Mouse (Mus musculus) embryonic fibroblast, embryonic 13.5 days (primary cell): Measurements from ENCODE around the gene Clic5. TPM values are rescaled to one million over a fixed set of nuclear protein-coding genes. Genes with fewer than 3 reads are reported as not detected.
A peak's percentile ranks its signal among the peaks of the same experiment; 100 is the strongest.

ENCODE experiments used
- H3K27ac ChIP-seq: 2 replicates; pipeline ENCODE4 v1.5.1; 2012; ENCODE audit warnings: low read length, control low read depth, inconsistent platforms; ENCODE audit not compliant: insufficient read depth
- H3K4me1 ChIP-seq: 2 replicates; pipeline ENCODE4 v1.6.1; 2011; ENCODE audit warnings: low read length; ENCODE audit not compliant: control insufficient read depth, insufficient read depth
- H3K4me3 ChIP-seq: 2 replicates; pipeline ENCODE4 v1.5.1; 2011; ENCODE audit warnings: mild to moderate bottlenecking, control low read depth, low read length; ENCODE audit not compliant: insufficient read depth
- CTCF ChIP-seq: IDR thresholded peaks from 2 replicates; pipeline ENCODE4 v1.5.1; 2011; ENCODE audit warnings: mild to moderate bottlenecking, control low read depth, low read length, moderate library complexity, borderline replicate concordance; ENCODE audit not compliant: insufficient read depth
- POLR2A ChIP-seq: IDR thresholded peaks from 2 replicates; pipeline ENCODE4 v1.6.1; 2011; ENCODE audit warnings: low read depth, mild to moderate bottlenecking, control low read depth, low read length, moderate library complexity
- polyA plus RNA-seq: library from polyadenylated mRNA; stranded (reverse); fragments of >200 nt; gene quantifications from 2 replicates; pipeline ENCODE4 v1.2.4, GENCODE M21; 2011; ENCODE audit warnings: low read depth; ENCODE audit not compliant: missing spikeins, insufficient read length

Gene Clic5
- polyA plus RNA-seq, 1 experiment, result 0.23 TPM

- Histone ChIP-seq H3K4me1 (no peaks in the 10 kb centered on the region; the same call in 1 of the 2 replicates), H3K4me3 (no peak overlapping the region), H3K27ac (no peak overlapping the region)
- TF ChIP-seq CTCF (peak; percentile 90), POLR2A (no peak)
Measured at GRCm38 (mm10) chr17:44256583-44256982, 68.2 kb downstream of the Clic5 start.

- Histone ChIP-seq H3K4me3 (no peak overlapping the region), H3K27ac (no peak overlapping the region), H3K4me1 (no peaks in the 10 kb centered on the region; the same call in 1 of the 2 replicates)
- TF ChIP-seq POLR2A, result no peak
- TF ChIP-seq CTCF, result no peak
Measured at GRCm38 (mm10) chr17:44259245-44259644, 70.9 kb downstream of the Clic5 start.

- TF ChIP-seq CTCF, result peak; percentile 94
- TF ChIP-seq POLR2A, result no peak
- Histone ChIP-seq H3K4me3 (no peak overlapping the region), H3K27ac (no peak overlapping the region), H3K4me1 (no peaks in the 10 kb centered on the region; the same call in 1 of the 2 replicates)
Measured at GRCm38 (mm10) chr17:44261594-44262202, 73.3 kb downstream of the Clic5 start.

- H3K4me3 ChIP-seq, result no peak overlapping the region
- TF ChIP-seq POLR2A (no peak), CTCF (no peak)
- H3K27ac ChIP-seq, result no peak overlapping the region
- H3K4me1 ChIP-seq, result no peaks in the 10 kb centered on the region
Measured at GRCm38 (mm10) chr17:44270043-44270442, 81.7 kb downstream of the Clic5 start.

DNA sequence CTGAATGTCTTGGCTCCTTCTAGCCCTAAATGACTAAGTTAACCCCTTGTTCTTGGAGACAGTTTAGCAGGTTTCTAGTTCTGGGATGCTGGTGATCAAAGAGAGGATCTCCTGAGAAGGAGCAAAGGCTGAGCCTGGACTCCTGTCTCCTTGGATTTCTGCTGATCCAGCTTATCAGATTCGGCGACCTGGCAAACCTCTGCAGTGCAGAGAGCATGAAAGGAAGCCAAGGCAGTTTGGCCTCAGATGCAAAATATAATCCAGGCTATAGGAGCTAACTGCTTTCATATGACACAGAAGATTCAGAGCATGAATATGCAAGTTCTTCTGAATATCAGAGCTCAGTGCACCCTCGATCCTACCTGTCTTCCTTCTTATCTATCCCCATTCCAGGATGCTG lies 83.0 kb downstream of the Clic5 start:
- Histone ChIP-seq H3K4me1 (no peaks in the 10 kb centered on the region), H3K4me3 (no peak overlapping the region), H3K27ac (no peak overlapping the region)
- TF ChIP-seq POLR2A (no peak), CTCF (no peak)

DNA sequence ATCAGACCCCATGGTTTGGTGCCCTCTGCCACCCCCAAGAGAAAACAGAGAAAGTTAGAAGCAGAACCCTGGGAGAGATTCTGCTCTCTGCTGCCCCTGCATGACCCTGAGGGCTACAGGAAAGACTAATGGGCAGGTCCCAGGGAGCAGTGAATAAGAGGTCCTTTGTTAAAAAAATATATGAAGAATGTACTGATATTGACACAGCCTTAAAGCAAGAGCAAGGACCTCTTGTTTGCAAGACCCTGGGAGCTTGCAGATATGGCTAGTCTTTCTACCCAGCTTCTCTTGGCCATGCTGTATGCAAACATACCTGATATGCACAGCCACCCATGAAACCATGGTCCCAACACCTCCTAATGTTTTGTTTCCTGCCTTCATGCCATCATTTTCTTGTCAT lies 86.4 kb downstream of the Clic5 start:
- TF ChIP-seq POLR2A (no peak), CTCF (no peak)
- Histone ChIP-seq H3K27ac (no peak overlapping the region), H3K4me1 (no peaks in the 10 kb centered on the region), H3K4me3 (no peak overlapping the region)

GRCm38 (mm10) chr17:44288320-44288719 lies 99.9 kb downstream of the Clic5 start:
- no peaks in the 10 kb centered on the region for H3K4me1 ChIP-seq
- H3K4me3 ChIP-seq, result no peak overlapping the region
- TF ChIP-seq CTCF, result no peak
- no peak for TF ChIP-seq POLR2A
- no peak overlapping the region for H3K27ac ChIP-seq

DNA sequence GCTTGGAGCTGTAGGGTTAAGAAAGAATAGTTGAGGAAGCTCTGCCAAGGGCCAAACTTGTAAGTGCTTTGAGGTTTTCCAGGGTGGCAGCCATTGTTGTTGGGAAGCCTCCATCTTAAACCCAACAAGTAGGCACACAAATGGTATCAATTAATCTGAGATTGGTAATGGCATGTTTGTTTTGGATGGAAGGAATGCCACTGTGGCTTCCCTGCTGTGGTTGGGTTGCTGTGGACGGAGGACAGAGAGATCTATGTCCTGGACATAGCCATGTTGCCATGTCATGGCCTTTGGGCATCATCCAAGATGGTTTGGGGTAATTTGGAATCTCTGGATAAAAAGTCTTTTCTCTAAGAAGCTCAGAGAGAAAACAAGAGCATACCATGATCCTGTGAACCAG lies 108.8 kb downstream of the Clic5 start:
- TF ChIP-seq CTCF (no peak), POLR2A (no peak)
- Histone ChIP-seq H3K4me1 (0 out of 2 replicates have a peak, but pooled peaks cover 2% of the 10 kb centered on the region), H3K27ac (no peak overlapping the region)

GRCm38 (mm10) chr17:44300236-44300635 lies 111.9 kb downstream of the Clic5 start:
- Histone ChIP-seq H3K27ac (no peak overlapping the region), H3K4me3 (no peak overlapping the region), H3K4me1 (0 out of 2 replicates have a peak, but pooled peaks cover 2% of the 10 kb centered on the region)
- no peak for TF ChIP-seq POLR2A
- no peak for TF ChIP-seq CTCF

More for the DNA sequence above, 108.8 kb downstream of the Clic5 start:
- H3K4me3 ChIP-seq, result no peak overlapping the region

GRCm38 (mm10) chr17:44300723-44301122 lies 112.3 kb downstream of the Clic5 start:
- TF ChIP-seq CTCF (no peak), POLR2A (no peak)
- H3K4me3 ChIP-seq, result no peak overlapping the region
- H3K27ac ChIP-seq, result no peak overlapping the region
- 0 out of 2 replicates have a peak, but pooled peaks cover 2% of the 10 kb centered on the region for H3K4me1 ChIP-seq

GRCm38 (mm10) chr17:44301224-44301811 lies 112.9 kb downstream of the Clic5 start:
- Histone ChIP-seq H3K27ac (no peak overlapping the region), H3K4me3 (no peak overlapping the region), H3K4me1 (0 out of 2 replicates have a peak, but pooled peaks cover 2% of the 10 kb centered on the region)
- TF ChIP-seq POLR2A, result no peak
- no peak for TF ChIP-seq CTCF
